Mouse (Mus musculus) E14TG2a.4 (cell line): ENCODE measurements around the gene Etl4.

Source experiments
- CTCF ChIP-seq: conservative IDR thresholded peaks from 2 replicates; pipeline ENCODE4 v1.5.1; 2014; ENCODE audit warnings: low read length
- POU5F1 ChIP-seq: IDR thresholded peaks from 2 replicates; pipeline ENCODE4 v1.6.1; 2014; ENCODE audit warnings: low read length, borderline replicate concordance

GRCm38 (mm10) chr2:20595000-20595399, 685.4 kb downstream of the Etl4 start:
- TF ChIP-seq CTCF (no peak), POU5F1 (peak; percentile 81)
